Mouse (Mus musculus) embryonic facial prominence, embryonic 15.5 days (tissue): Measurements from ENCODE around the gene Clcn5. TPM values are rescaled to one million over a fixed set of nuclear protein-coding genes. Genes with fewer than 3 reads are reported as not detected.

Experiments
- microRNA counts: library from miRNA; unstranded; fragments of <30 nt; microRNA quantifications from one replicate; lab custom pipeline; 2016
- microRNA-seq: library from miRNA; unstranded; fragments of <30 nt; microRNA quantifications from one replicate; pipeline ENCODE4, GENCODE M21; 2016; ENCODE audit warnings: borderline number of aligned reads
- polyA plus RNA-seq: library from polyadenylated mRNA; unstranded; fragments of >200 nt; fragmentation: Nextera tagmentation; extraction: Ambion mirVana; gene quantifications from 2 replicates; pipeline ENCODE4 v1.2.1, GENCODE M21; 2015

Clcn5 gene
- polyA plus RNA-seq, 1 experiment from 2014 or later: 15.6 TPM

MicroRNAs encoded within 50 kb of the gene (microRNA counts, 519-probe panel; counts per million panel counts)
- 3,067 counts per million, percentile 74 among the panel's probes with 10 or more counts for microRNA mmu-miR-188-3p (lab: Ali Mortazavi, UCI)
- microRNA mmu-miR-188-5p (lab: Ali Mortazavi, UCI): not detected
- microRNA mmu-miR-362-3p (lab: Ali Mortazavi, UCI): 3,040 counts per million, percentile 72 among the panel's probes with 10 or more counts
- 2,538 counts per million, percentile 58 among the panel's probes with 10 or more counts for microRNA mmu-miR-362-5p (lab: Ali Mortazavi, UCI)
- 1,506 counts per million, percentile 11 among the panel's probes with 10 or more counts for microRNA mmu-miR-500 (lab: Ali Mortazavi, UCI)
- microRNA mmu-miR-501-3p (lab: Ali Mortazavi, UCI): 2,393 counts per million, percentile 53 among the panel's probes with 10 or more counts
- 2,324 counts per million, percentile 52 among the panel's probes with 10 or more counts for microRNA mmu-miR-501-5p (lab: Ali Mortazavi, UCI)
- microRNA mmu-miR-532-3p (lab: Ali Mortazavi, UCI): 2,531 counts per million, percentile 58 among the panel's probes with 10 or more counts
- 3,404 counts per million, percentile 80 among the panel's probes with 10 or more counts for microRNA mmu-miR-532-5p (lab: Ali Mortazavi, UCI)

Small RNAs within 50 kb of the gene (microRNA-seq; reads per million reads assigned to microRNA genes)
- gene Mir188 (1,447 reads per million, percentile 79 among the genes with 10 or more reads in this experiment), gene Mir362 (94.8 reads per million, percentile 54 among the genes with 10 or more reads in this experiment), gene Mir500 (282 reads per million, percentile 66 among the genes with 10 or more reads in this experiment), gene Mir501 (940 reads per million, percentile 75 among the genes with 10 or more reads in this experiment), gene Mir532 (2,197 reads per million, percentile 83 among the genes with 10 or more reads in this experiment)

Other genes with a start within 250 kb of the Clcn5 start
- gene Usp27x, start 56.5 kb upstream of the Clcn5 start, polyA plus RNA-seq: 0.94 and 0.96 TPM in 2 replicates